Mouse (Mus musculus) lung, embryonic 15.5 days (tissue): ENCODE data around the gene Esp3. TPM values are rescaled to one million over a fixed set of nuclear protein-coding genes. Genes with fewer than 3 reads are reported as not detected.
"Not testable (repeated sequence)": the region's sequence is repeated elsewhere in the genome, so short reads cannot be mapped to it uniquely, and the experiment has no call there.

Experiments
- ATAC-seq: fragments of 200-750 bp; cut with Nextera tagmentation; 2 replicates; pipeline ENCODE4 v1.8.0; 2017; ENCODE audit warnings: moderate number of reproducible peaks, borderline replicate concordance; ENCODE audit not compliant: low FRiP score, low TSS enrichment; ENCODE audit errors: extremely low read depth
- H3K27ac ChIP-seq: fragments of 300-500 bp; sonication (generic); 2 replicates; pipeline ENCODE4 v1.5.1; 2015; ENCODE audit warnings: moderate library complexity, mild to moderate bottlenecking, inconsistent platforms
- H3K27me3 ChIP-seq: fragments of 300-500 bp; sonication (generic); 2 replicates; pipeline ENCODE4 v1.6.1; 2015; ENCODE audit warnings: inconsistent platforms
- H3K36me3 ChIP-seq: fragments of 300-500 bp; sonication (generic); 2 replicates; pipeline ENCODE4 v1.6.1; 2015; ENCODE audit warnings: inconsistent platforms
- H3K4me1 ChIP-seq: fragments of 300-500 bp; sonication (generic); 2 replicates; pipeline ENCODE4 v1.6.1; 2015; ENCODE audit warnings: inconsistent platforms
- H3K4me2 ChIP-seq: fragments of 300-500 bp; sonication (generic); 2 replicates; pipeline ENCODE4 v1.6.1; 2015; ENCODE audit warnings: inconsistent platforms, mild to moderate bottlenecking, moderate library complexity
- H3K4me3 ChIP-seq: fragments of 300-500 bp; sonication (generic); 2 replicates; pipeline ENCODE4 v1.5.1; 2015; ENCODE audit warnings: mild to moderate bottlenecking, inconsistent platforms
- H3K9ac ChIP-seq: fragments of 300-500 bp; sonication (generic); 2 replicates; pipeline ENCODE4 v1.6.1; 2015; ENCODE audit warnings: inconsistent platforms
- H3K9me3 ChIP-seq: fragments of 300-500 bp; sonication (generic); 2 replicates; pipeline ENCODE4 v1.6.1; 2016; ENCODE audit warnings: inconsistent platforms
- WGBS: fragments of 180-500 bp; shearing (Covaris S2); methylation state at CpG from one replicate; pipeline ENCODE4 v1.1.7; 2015; 5-methylcytosine and 5-hydroxymethylcytosine counted together
- polyA plus RNA-seq: library from polyadenylated mRNA; unstranded; fragments of >200 nt; fragmentation: Nextera tagmentation; extraction: Ambion mirVana; gene quantifications from 2 replicates; pipeline ENCODE4 v1.2.1, GENCODE M21; 2015

The Esp3 gene
- not detected in 2 replicates for polyA plus RNA-seq

- not testable (repeated sequence) for H3K27me3 ChIP-seq, H3K36me3 ChIP-seq, H3K4me2 ChIP-seq, H3K9me3 ChIP-seq, ATAC-seq, H3K4me1 ChIP-seq, H3K4me3 ChIP-seq, H3K27ac ChIP-seq, H3K9ac ChIP-seq
- 88% methylated on average over 1 of the region's 1 CpGs for WGBS
Observed at GRCm38 (mm10) chr17:40631775-40632174, at the start of gene Esp3. Gene Esp3, plus strand, starts transcription at chr17:40632075.

- not testable (repeated sequence) for H3K27ac ChIP-seq, H3K9me3 ChIP-seq, H3K4me2 ChIP-seq, ATAC-seq, H3K4me3 ChIP-seq, H3K4me1 ChIP-seq, H3K36me3 ChIP-seq, H3K27me3 ChIP-seq, H3K9ac ChIP-seq
- 45% methylated on average over 6 of the region's 6 CpGs for WGBS
Observed at GRCm38 (mm10) chr17:40583906-40584305, 48.0 kb upstream of the Esp3 start.

GRCm38 (mm10) chr17:40591297-40591696 is 40.6 kb upstream of the Esp3 start:
- no peak overlapping the region for H3K9ac ChIP-seq
- no peak overlapping the region for H3K4me3 ChIP-seq
- no peaks in the 10 kb centered on the region for H3K4me1 ChIP-seq
- H3K9me3 ChIP-seq = no peaks in the 10 kb centered on the region
- H3K27ac ChIP-seq = no peak overlapping the region
- H3K4me2 ChIP-seq = no peak overlapping the region
- H3K36me3 ChIP-seq = no peaks in the 10 kb centered on the region
- no peaks in the 10 kb centered on the region for H3K27me3 ChIP-seq
- no peak for ATAC-seq

GRCm38 (mm10) chr17:40598294-40598693 is 33.6 kb upstream of the Esp3 start, which contains the start of gene Esp4:
Gene Esp4, plus strand, starts transcription at chr17:40598594.
- Histone ChIP-seq H3K27me3 (no peaks in the 10 kb centered on the region), H3K27ac (no peak within 1 kb of the TSS), H3K9ac (no peak within 1 kb of the TSS), H3K4me2 (no peak within 1 kb of the TSS), H3K4me3 (no peak within 1 kb of the TSS), H3K4me1 (no peaks in the 10 kb centered on the region), H3K9me3 (no peaks in the 10 kb centered on the region), H3K36me3 (no peaks in the 10 kb centered on the region)
- no peak for ATAC-seq

GRCm38 (mm10) chr17:40662118-40662679 is 30.3 kb downstream of the Esp3 start:
- H3K9me3 ChIP-seq, H3K4me2 ChIP-seq, H3K4me3 ChIP-seq, H3K27me3 ChIP-seq, H3K9ac ChIP-seq, H3K4me1 ChIP-seq, ATAC-seq, H3K36me3 ChIP-seq, H3K27ac ChIP-seq: not testable (repeated sequence)
- WGBS = 66% methylated on average over 9 of the region's 9 CpGs

- H3K9ac ChIP-seq, H3K36me3 ChIP-seq, H3K9me3 ChIP-seq, H3K27ac ChIP-seq, H3K4me1 ChIP-seq, H3K4me2 ChIP-seq, ATAC-seq, H3K4me3 ChIP-seq, H3K27me3 ChIP-seq: not testable (repeated sequence)
- WGBS = 83% methylated on average over 12 of the region's 12 CpGs
Observed at GRCm38 (mm10) chr17:40663161-40663811, 31.4 kb downstream of the Esp3 start.

Other genes starting within 250 kb of the Esp3 start
- 0.28 TPM in 1 of 2 replicates, not detected in the other for gene Esp8, start 112.1 kb upstream of the Esp3 start, polyA plus RNA-seq
- gene Esp6, start 70.6 kb upstream of the Esp3 start, polyA plus RNA-seq = not detected in 2 replicates
- gene Esp4, start 33.5 kb upstream of the Esp3 start, polyA plus RNA-seq = not detected in 2 replicates
- not detected in 2 replicates for gene Esp1, start 95.0 kb downstream of the Esp3 start, polyA plus RNA-seq
- not detected in 2 replicates for gene Crisp2, start 174.9 kb downstream of the Esp3 start, polyA plus RNA-seq
- gene Rhag, start 179.1 kb downstream of the Esp3 start, polyA plus RNA-seq = 0.89 and 1.4 TPM in 2 replicates
- 4.6 and 4.8 TPM in 2 replicates for gene 9130008F23Rik, start 248.5 kb downstream of the Esp3 start, polyA plus RNA-seq